Mouse (Mus musculus) heart, adult 2 months (tissue): ENCODE data around the gene Gbgt1.

Experiments
- CTCF ChIP-seq: fragments of 200-600 bp; IDR thresholded peaks from 2 replicates; pipeline ENCODE4 v1.8.1; 2022; ENCODE audit warnings: antibody characterized with exemption, mild to moderate bottlenecking, moderate library complexity
- POLR2A ChIP-seq: fragments of 200-500 bp; IDR thresholded peaks from 2 replicates; pipeline ENCODE4 v1.6.1; 2011; ENCODE audit warnings: mild to moderate bottlenecking, low read depth, low read length, control low read depth; ENCODE audit not compliant: insufficient read depth

DNA sequence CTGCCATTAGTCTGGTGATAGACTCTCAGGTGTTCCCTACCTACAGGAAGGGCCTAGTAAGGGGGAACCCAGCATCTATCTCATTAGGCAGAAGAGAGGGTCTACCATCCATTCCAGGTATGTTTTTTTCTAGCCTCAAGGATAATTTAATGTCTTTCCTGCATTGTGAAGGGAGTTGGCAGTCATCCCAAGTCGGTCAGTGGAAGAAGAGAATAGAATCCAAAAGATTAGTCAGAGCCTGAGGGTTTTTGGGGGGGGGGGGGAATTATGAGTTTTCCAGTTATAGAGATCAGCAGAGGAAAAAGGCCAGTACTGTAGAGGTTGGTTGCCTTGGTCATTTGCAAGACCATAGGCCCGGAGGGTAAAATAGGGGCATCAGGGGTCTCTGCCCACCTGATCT lies 2.2 kb upstream of the Gbgt1 start:
- TF ChIP-seq CTCF (no peak), POLR2A (no peak)
